Mouse (Mus musculus) embryonic facial prominence, embryonic 12.5 days (tissue): ENCODE results near the gene Sdhc. TPM values are rescaled to one million over a fixed set of nuclear protein-coding genes. Genes with fewer than 3 reads are reported as not detected.
"Not testable (repeated sequence)": the region's sequence is repeated elsewhere in the genome, so short reads cannot be mapped to it uniquely, and the experiment has no call there.

ENCODE experiments used
- ATAC-seq: fragments of 200-750 bp; cut with Nextera tagmentation; 2 replicates; pipeline ENCODE4 v1.8.0; 2017; ENCODE audit not compliant: insufficient number of reproducible peaks, insufficient read depth, low FRiP score, low TSS enrichment
- H3K27ac ChIP-seq: fragments of 300-500 bp; sonication (generic); 2 replicates; pipeline ENCODE4 v1.5.1; 2016; ENCODE audit warnings: mild to moderate bottlenecking
- H3K27me3 ChIP-seq: fragments of 300-500 bp; sonication (generic); 2 replicates; pipeline ENCODE4 v1.6.1; 2016; ENCODE audit warnings: mild to moderate bottlenecking, moderate library complexity
- H3K36me3 ChIP-seq: fragments of 300-500 bp; sonication (generic); 2 replicates; pipeline ENCODE4 v1.6.1; 2016; ENCODE audit warnings: mild to moderate bottlenecking
- H3K4me1 ChIP-seq: fragments of 300-500 bp; sonication (generic); 2 replicates; pipeline ENCODE4 v1.6.1; 2016
- H3K4me2 ChIP-seq: fragments of 300-500 bp; sonication (generic); replicated peaks from 2 replicates; pipeline ENCODE4 v1.6.1; 2016; ENCODE audit warnings: mild to moderate bottlenecking, moderate library complexity
- H3K4me3 ChIP-seq: fragments of 300-500 bp; sonication (generic); 2 replicates; pipeline ENCODE4 v1.5.1; 2016; ENCODE audit warnings: mild to moderate bottlenecking
- H3K9ac ChIP-seq: fragments of 300-500 bp; sonication (generic); 2 replicates; pipeline ENCODE4 v1.6.1; 2016; ENCODE audit warnings: mild to moderate bottlenecking, moderate library complexity
- H3K9me3 ChIP-seq: fragments of 300-500 bp; sonication (generic); 2 replicates; pipeline ENCODE4 v1.6.1; 2016; ENCODE audit warnings: mild to moderate bottlenecking, moderate library complexity
- WGBS: fragments of 180-500 bp; shearing (Covaris S2); methylation state at CpG from one replicate; pipeline ENCODE4 v1.1.7; 2016; 5-methylcytosine and 5-hydroxymethylcytosine counted together
- polyA plus RNA-seq: library from polyadenylated mRNA; unstranded; fragments of >200 nt; fragmentation: Nextera tagmentation; extraction: Ambion mirVana; gene quantifications from 2 replicates; pipeline ENCODE4 v1.2.1, GENCODE M21; 2016

Gene Sdhc
- polyA plus RNA-seq, 1 experiment from 2014 or later: 210 TPM

GRCm38 (mm10) chr1:171090761-171091160 lies 59.6 kb downstream of the Sdhc start:
- H3K4me2 ChIP-seq: no peak overlapping the region
- no peak overlapping the region for H3K27ac ChIP-seq
- no peak for ATAC-seq
- H3K27me3 ChIP-seq: peaks cover 11% of the 10 kb centered on the region
- H3K9me3 ChIP-seq: no peaks in the 10 kb centered on the region
- H3K9ac ChIP-seq: no peak overlapping the region
- no peaks in the 10 kb centered on the region for H3K36me3 ChIP-seq
- WGBS: 75% methylated on average over 2 of the region's 2 CpGs
- H3K4me3 ChIP-seq: no peak overlapping the region
- H3K4me1 ChIP-seq: 0 out of 2 replicates have a peak, but pooled peaks cover 3% of the 10 kb centered on the region

GRCm38 (mm10) chr1:171089891-171090290 lies 60.5 kb downstream of the Sdhc start:
- H3K4me2 ChIP-seq: no peak overlapping the region
- WGBS: 90% methylated on average over 1 of the region's 1 CpGs
- H3K27me3 ChIP-seq: peaks cover 15% of the 10 kb centered on the region
- H3K4me1 ChIP-seq: 0 out of 2 replicates have a peak, but pooled peaks cover 3% of the 10 kb centered on the region
- no peak overlapping the region for H3K27ac ChIP-seq
- no peak overlapping the region for H3K4me3 ChIP-seq
- ATAC-seq: no peak
- H3K9me3 ChIP-seq: no peaks in the 10 kb centered on the region
- H3K9ac ChIP-seq: no peak overlapping the region
- no peaks in the 10 kb centered on the region for H3K36me3 ChIP-seq

GRCm38 (mm10) chr1:171088237-171088869 lies 62.0 kb downstream of the Sdhc start:
- H3K4me1 ChIP-seq, H3K27ac ChIP-seq, H3K9me3 ChIP-seq, H3K36me3 ChIP-seq, ATAC-seq, H3K9ac ChIP-seq: not testable (repeated sequence)
- Histone ChIP-seq H3K27me3 (peaks cover 18% of the 10 kb centered on the region), H3K4me3 (peak overlapping the region; percentile 7; the same call in 1 of the 2 replicates), H3K4me2 (peak overlapping the region; percentile 38)
- WGBS: 5% methylated on average over 10 of the region's 10 CpGs

DNA sequence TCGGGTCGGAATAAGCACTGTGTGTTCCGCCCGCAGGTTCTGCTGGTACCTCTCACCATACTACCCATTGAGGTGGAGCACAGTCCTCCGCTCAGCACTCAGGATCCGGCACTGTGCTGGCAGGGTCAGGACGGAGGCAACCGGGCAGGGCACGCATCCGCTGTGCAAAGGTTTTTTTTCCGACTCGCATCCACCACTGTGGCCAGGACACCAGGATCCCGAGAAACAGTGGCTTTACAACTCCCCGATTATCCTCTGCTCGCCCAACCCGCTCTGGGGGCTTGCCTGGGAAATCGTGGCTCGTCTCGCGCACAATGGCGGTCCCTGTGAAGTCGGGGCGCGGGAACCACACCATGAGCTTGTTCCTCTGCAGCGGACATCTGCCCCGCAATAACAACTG lies 64.7 kb downstream of the Sdhc start:
- Histone ChIP-seq H3K9me3 (no peaks in the 10 kb centered on the region), H3K27ac (no peak overlapping the region), H3K4me1 (0 out of 2 replicates have a peak, but pooled peaks cover 3% of the 10 kb centered on the region), H3K27me3 (peaks cover 25% of the 10 kb centered on the region), H3K4me3 (peak overlapping the region; percentile 46), H3K36me3 (no peaks in the 10 kb centered on the region), H3K4me2 (peak overlapping the region; percentile 76), H3K9ac (peak overlapping the region; percentile 44)
- ATAC-seq: no peak
- WGBS: under 1% methylated on average over 26 of the region's 26 CpGs

DNA sequence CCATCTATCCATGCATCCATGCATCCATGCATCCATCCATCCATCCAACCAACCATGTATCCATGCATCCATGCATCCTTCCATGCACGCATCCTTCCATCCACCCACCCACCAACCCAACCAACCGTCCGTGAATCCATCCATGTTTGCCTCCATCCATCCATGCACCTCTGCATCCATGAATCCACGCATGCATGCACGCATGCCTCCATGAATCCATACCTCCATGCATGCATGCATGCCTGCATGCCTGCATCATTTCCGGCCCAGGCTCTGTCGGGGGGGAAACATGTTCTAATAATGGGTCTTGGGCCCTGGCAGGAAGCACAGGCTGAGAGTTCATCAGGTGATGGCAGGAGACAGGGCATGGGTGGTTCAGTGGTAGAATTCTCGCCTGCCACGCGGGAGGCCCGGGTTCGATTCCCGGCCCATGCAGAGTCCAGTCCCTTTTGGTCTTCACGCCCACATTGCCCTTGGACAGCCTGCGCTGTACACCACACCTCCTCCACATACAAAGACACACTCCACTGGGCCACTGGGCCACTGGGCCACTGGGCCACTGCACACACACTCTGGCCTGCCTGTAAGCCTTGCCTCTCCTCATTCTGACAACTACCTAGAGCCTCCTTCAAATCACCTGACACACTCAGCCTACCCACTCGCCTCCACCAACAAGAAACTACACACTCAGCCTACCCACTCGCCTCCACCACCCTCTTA lies 68.7 kb downstream of the Sdhc start:
- not testable (repeated sequence) for H3K9me3 ChIP-seq, H3K4me1 ChIP-seq, H3K4me2 ChIP-seq, H3K36me3 ChIP-seq, H3K4me3 ChIP-seq, H3K9ac ChIP-seq, H3K27ac ChIP-seq
- ATAC-seq: peak; percentile 22; the same call in 1 of the 2 replicates
- 34% methylated on average over 12 of the region's 17 CpGs for WGBS
- peaks cover 39% of the 10 kb centered on the region for H3K27me3 ChIP-seq

- not testable (repeated sequence) for H3K36me3 ChIP-seq, H3K9me3 ChIP-seq, H3K4me1 ChIP-seq, H3K27ac ChIP-seq, H3K4me3 ChIP-seq, H3K9ac ChIP-seq, H3K4me2 ChIP-seq
- 0 out of 2 replicates have a peak, but pooled peaks have one; percentile 7 for ATAC-seq
- peaks cover 29% of the 10 kb centered on the region for H3K27me3 ChIP-seq
- WGBS: no CpG with 5 or more reads among the region's 43 CpGs
These were observed 70.6 kb downstream of the Sdhc start for GRCm38 (mm10) chr1:171079825-171080224.

GRCm38 (mm10) chr1:171079345-171079744 lies 71.1 kb downstream of the Sdhc start:
- H3K27me3 ChIP-seq: peaks cover 29% of the 10 kb centered on the region
- peak; percentile 30; the same call in 1 of the 2 replicates for ATAC-seq
- H3K9me3 ChIP-seq, H3K9ac ChIP-seq, H3K4me3 ChIP-seq, H3K27ac ChIP-seq, H3K4me2 ChIP-seq, H3K36me3 ChIP-seq, H3K4me1 ChIP-seq: not testable (repeated sequence)
- 0% methylated on average over 1 of the region's 35 CpGs for WGBS

GRCm38 (mm10) chr1:171078419-171078818 lies 72.0 kb downstream of the Sdhc start:
- H3K27me3 ChIP-seq: peaks cover 36% of the 10 kb centered on the region

DNA sequence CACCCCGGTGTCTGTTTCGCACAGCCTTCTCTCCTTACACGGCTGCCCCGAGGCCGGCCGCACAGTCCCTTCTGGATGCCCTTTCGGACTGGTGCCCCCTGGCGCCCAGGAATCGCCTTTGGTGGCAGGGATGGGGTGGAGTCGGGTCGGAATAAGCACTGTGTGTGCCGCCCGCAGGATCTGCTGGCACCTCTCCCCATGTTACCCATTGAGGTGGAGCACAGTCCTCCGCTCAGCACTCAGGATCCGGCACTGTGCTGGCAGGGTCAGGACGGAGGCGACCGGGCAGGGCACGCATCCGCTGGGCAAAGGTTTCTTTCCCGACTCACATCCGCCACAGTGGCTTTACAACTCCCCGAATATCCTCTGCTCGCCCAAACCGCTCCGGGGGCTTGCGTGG lies 72.4 kb downstream of the Sdhc start:
- 3% methylated on average over 20 of the region's 27 CpGs for WGBS
- H3K4me1 ChIP-seq, H3K9ac ChIP-seq, H3K36me3 ChIP-seq, H3K9me3 ChIP-seq, H3K27ac ChIP-seq: not testable (repeated sequence)
- Histone ChIP-seq H3K4me3 (peak overlapping the region; percentile 23; the same call in 1 of the 2 replicates), H3K4me2 (peak overlapping the region; percentile 35), H3K27me3 (peaks cover 36% of the 10 kb centered on the region)
- 0 out of 2 replicates have a peak, but pooled peaks have one; percentile 6 for ATAC-seq

More at GRCm38 (mm10) chr1:171078419-171078818, 72.0 kb downstream of the Sdhc start:
- ATAC-seq, H3K4me3 ChIP-seq, H3K9me3 ChIP-seq, H3K27ac ChIP-seq, H3K36me3 ChIP-seq, H3K4me1 ChIP-seq, H3K9ac ChIP-seq: not testable (repeated sequence)
- WGBS: 28% methylated on average over 12 of the region's 12 CpGs
- H3K4me2 ChIP-seq: peak overlapping the region; percentile 26; the same call in 1 of the 2 replicates

DNA sequence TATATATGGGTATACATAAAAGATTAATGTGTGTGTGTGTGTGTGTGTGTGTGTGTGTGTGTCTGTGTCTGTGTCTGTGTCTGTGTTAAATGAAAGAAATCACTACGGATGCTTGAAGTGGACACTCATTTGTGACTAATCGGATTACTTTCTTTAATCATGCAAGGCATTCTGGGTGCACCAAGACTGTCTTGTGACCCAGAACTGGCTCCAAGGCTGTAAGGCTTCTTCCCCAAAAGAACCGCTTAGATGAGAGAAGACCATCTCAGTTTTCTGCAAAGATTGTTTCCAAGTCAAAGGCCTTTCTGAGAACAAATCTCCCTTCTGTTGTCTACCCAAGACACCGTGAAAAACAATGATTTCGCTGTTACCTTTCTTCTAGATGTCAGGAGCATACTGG lies 73.2 kb downstream of the Sdhc start:
- H3K9me3 ChIP-seq, H3K36me3 ChIP-seq, H3K9ac ChIP-seq, ATAC-seq, H3K4me2 ChIP-seq, H3K27ac ChIP-seq, H3K4me3 ChIP-seq, H3K4me1 ChIP-seq: not testable (repeated sequence)
- WGBS: 40% methylated on average over 5 of the region's 5 CpGs
- H3K27me3 ChIP-seq: peaks cover 36% of the 10 kb centered on the region
